In the genomic region with DNA sequence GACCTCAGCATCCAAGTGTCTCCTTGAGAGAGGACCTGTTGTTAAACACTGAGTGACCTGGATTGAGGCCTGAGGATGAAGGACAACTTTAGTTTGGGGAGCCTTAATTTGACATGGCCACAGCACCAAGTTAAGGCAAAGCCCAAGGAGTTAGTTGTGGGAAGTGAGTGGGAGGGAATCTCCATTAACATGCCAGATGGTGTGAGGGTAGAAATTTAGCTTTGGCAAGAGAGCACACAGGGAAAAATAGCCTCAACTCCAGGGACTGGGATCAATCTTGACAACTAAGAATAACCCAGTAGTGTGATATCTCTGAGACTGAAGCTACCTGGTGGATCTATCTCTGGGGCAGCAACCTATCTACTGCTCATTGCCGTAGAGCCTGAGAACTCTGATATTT, we compare ENCODE assay signal across 12 mouse cellular contexts.
"Had no signal": no experiment of that assay in that cellular context is flagged by ENCODE, and none has a peak within 500 bp of the region (broad histone marks: within the 10 kb centered on the region; RNA-seq: fewer than 3 reads in every experiment).

No protein-coding gene starts in this region.

- DNase-seq: kidney, adult 2 months; kidney, postnatal 14 days; lung, adult 2 months; lung, postnatal 36 days; thymus, postnatal 4 days had no signal

- H3K27ac ChIP-seq: kidney, embryonic 15.5 days; limb, embryonic 13.5 days; liver, embryonic 15.5 days; midbrain, embryonic 13.5 days; stomach, embryonic 15.5 days had no signal

- H3K4me1 ChIP-seq: kidney, embryonic 15.5 days; limb, embryonic 13.5 days; liver, embryonic 15.5 days; midbrain, embryonic 13.5 days; stomach, embryonic 15.5 days had no signal

- H3K36me3 ChIP-seq: kidney, embryonic 15.5 days; limb, embryonic 13.5 days; liver, embryonic 15.5 days; midbrain, embryonic 13.5 days; stomach, embryonic 15.5 days had no signal

- H3K4me3 ChIP-seq: kidney, embryonic 15.5 days; limb, embryonic 13.5 days; liver, embryonic 15.5 days; midbrain, embryonic 13.5 days; stomach, embryonic 15.5 days had no signal

- ATAC-seq: intestine, embryonic 16.5 days; lung, postnatal 0 days; midbrain, embryonic 13.5 days had no signal

- H3K4me2 ChIP-seq: kidney, embryonic 15.5 days; limb, embryonic 13.5 days; liver, embryonic 15.5 days; midbrain, embryonic 13.5 days; stomach, embryonic 15.5 days had no signal

- H3K27me3 ChIP-seq: kidney, embryonic 15.5 days; limb, embryonic 13.5 days; liver, embryonic 15.5 days; midbrain, embryonic 13.5 days; stomach, embryonic 15.5 days had no signal

- H3K9me3 ChIP-seq: kidney, embryonic 15.5 days; limb, embryonic 13.5 days; liver, embryonic 15.5 days; midbrain, embryonic 13.5 days; stomach, embryonic 15.5 days had no signal

- H3K9ac ChIP-seq: kidney, embryonic 15.5 days; limb, embryonic 13.5 days; liver, embryonic 15.5 days; midbrain, embryonic 13.5 days; stomach, embryonic 15.5 days had no signal
